Mouse (Mus musculus) cerebellum, adult 2 months (tissue): ENCODE data around the gene Comt.

Experiments
- CTCF ChIP-seq: fragments of 200-500 bp; IDR thresholded peaks from 2 replicates; pipeline ENCODE4 v1.5.1; 2011; ENCODE audit warnings: low read depth, mild to moderate bottlenecking, control low read depth, low read length, moderate library complexity, borderline replicate concordance; ENCODE audit not compliant: insufficient read depth
- POLR2A ChIP-seq: fragments of 200-500 bp; IDR thresholded peaks from 2 replicates; pipeline ENCODE4 v1.6.1; 2011; ENCODE audit warnings: low read length, control low read depth, borderline replicate concordance; ENCODE audit not compliant: insufficient read depth

DNA sequence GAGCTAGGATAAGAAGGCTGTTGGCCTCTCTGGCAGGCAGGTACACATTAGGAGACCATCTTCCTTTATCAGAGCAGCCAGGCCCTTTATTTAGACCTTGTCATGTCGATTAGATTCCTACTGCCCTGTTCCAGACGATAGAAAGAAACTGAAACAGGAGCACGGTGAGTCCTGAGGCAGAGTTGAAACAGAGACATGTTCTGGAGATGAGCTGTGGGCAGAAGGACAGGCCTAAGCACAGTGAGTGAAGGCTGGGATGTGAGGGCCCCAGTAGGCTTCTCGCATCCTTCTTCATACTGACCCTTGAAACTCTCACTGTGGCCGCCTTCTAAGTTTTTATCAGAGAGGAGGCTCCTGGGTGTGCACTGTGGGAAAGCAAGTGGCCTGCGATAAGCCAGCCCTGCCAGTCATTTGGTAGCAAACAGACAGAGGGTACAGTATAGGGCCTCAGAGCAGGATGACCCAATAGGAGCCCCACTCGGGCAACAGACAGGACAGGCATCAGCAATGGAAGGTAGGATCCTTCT is 1.9 kb upstream of the Comt start:
- TF ChIP-seq CTCF: no peak
- TF ChIP-seq POLR2A: no peak
